Mouse (Mus musculus) G1E (cell line): Measurements from ENCODE around the gene Ttc30a2.

Experiments
- CTCF ChIP-seq: IDR thresholded peaks from 2 replicates; pipeline ENCODE4 v1.5.1; 2012; ENCODE audit warnings: low read depth, low read length, inconsistent platforms, mixed read lengths
- GATA1 ChIP-seq: IDR thresholded peaks from 2 replicates; pipeline ENCODE4 v1.6.1; 2012; ENCODE audit warnings: borderline replicate concordance, low read length, inconsistent platforms, mixed read lengths

DNA sequence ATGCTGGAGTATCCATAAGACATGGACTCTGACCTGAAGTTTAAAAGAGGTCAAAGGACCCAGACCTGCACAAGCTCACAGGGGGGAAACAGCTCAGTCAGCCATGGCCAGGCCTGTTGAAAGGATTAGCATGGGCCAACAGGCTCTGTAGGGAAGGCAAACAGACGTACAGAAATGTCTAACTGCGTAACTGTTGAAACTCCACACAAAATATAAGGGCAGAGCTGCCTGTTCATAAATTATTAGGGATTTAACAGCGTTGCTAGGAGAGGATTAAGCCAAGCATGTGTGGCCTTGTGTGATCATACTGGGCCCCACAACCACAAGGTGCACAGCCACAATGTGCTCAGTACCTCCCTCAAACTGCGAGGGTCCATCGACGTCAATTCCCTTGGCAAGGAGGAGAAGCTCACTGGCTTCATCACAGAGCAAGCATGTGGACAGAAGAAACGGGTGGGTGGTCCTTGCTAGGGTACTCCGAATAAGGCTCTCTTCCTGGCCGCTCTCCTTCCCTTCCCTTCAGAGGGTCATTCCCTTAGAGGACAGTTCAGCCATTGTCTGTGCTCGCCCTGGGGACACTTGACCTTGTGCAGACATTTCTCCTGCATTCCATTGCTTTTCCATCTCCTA is 14.6 kb downstream of the Ttc30a2 start:
- TF ChIP-seq CTCF (no peak), GATA1 (no peak)
